Mouse (Mus musculus): ENCODE measurements around the gene Ubb. TPM values are rescaled to one million over a fixed set of nuclear protein-coding genes. Genes with fewer than 3 reads are reported as not detected.
A peak's percentile ranks its signal among the peaks of the same experiment; 100 is the strongest.

Ubb gene
- polyA plus RNA-seq, 1 experiment from 2014 or later = 2,952 TPM

DNA sequence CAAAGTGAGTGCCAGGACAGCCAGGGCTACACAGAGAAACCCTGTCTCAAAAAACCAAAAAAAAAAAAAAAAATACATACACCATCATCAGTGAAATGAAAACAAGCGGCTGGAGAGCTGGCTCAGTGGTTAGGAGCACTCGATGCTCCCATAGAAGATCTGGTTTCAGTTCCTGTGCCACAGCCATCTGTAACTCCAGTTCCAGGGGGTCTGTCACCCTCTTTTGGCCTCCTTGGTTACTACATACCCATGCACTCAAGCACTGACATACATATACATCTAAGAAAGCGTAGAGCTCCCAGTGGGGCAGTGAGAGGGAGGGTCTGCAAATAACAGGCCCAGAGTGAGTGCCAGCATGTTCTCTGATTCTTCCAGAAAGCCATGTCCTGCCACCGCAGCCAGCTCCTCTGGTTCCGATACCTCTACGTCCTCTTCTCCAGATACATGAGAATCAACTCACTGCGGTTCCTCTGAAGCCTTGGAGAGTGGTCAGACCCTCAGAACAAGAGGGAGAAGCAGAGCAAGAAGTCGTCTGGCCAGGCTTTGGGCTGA lies 38.4 kb upstream of the Ubb start:
- Histone ChIP-seq H3K9ac (no peak overlapping the region), H3K4me2 (no peak overlapping the region), H3K27me3 (ENCODE audit: insufficient read depth, low read length) (no peaks in the 10 kb centered on the region), H3K36me3 (ENCODE audit: insufficient read depth) (no peaks in the 10 kb centered on the region), H3K4me1 (ENCODE audit: insufficient read depth) (no peaks in the 10 kb centered on the region), H3K9me3 (ENCODE audit: low read depth, low read length) (no peaks in the 10 kb centered on the region), H3K27ac (ENCODE audit: low read depth) (no peak overlapping the region), H3K4me3 (ENCODE audit: low read depth, low read length) (no peak overlapping the region)
- DNase-seq (no peak), ATAC-seq (ENCODE audit: insufficient read depth) (no peak)
- no peak for TF ChIP-seq CTCF (IDR thresholded peaks at IDR 0.05; ENCODE audit: low read depth)
- 80% methylated on average over 8 of the region's 8 CpGs for WGBS

DNA sequence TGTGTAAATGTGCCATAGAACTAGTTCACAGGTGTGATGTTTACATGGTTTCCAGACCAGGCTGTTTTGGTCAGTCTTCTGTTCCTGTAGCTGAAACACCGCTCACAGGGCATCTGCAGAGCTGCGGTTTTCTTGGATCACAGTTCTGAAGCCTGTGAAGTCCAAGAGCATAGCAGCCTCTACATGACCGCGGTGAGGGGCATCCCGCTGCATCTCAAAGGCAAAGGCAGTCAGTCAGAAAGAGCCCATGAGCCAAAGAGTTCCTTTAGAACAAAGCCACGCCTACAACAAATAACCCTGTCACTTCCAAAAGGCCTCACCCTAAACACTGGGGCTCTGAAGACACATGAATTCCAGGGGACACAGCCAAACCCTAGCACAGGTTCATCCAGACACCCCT lies 37.7 kb upstream of the Ubb start:
- no peak for TF ChIP-seq CTCF (IDR thresholded peaks at IDR 0.05; ENCODE audit: low read depth)
- Histone ChIP-seq H3K4me1 (ENCODE audit: insufficient read depth) (no peaks in the 10 kb centered on the region), H3K9ac (no peak overlapping the region), H3K36me3 (ENCODE audit: insufficient read depth) (no peaks in the 10 kb centered on the region), H3K4me2 (no peak overlapping the region), H3K27me3 (ENCODE audit: insufficient read depth, low read length) (no peaks in the 10 kb centered on the region), H3K4me3 (ENCODE audit: low read depth, low read length) (no peak overlapping the region), H3K9me3 (ENCODE audit: low read depth, low read length) (no peaks in the 10 kb centered on the region), H3K27ac (ENCODE audit: low read depth) (no peak overlapping the region)
- no peak for DNase-seq
- 78% methylated on average over 6 of the region's 6 CpGs for WGBS
- no peak for ATAC-seq (ENCODE audit: insufficient read depth)

DNA sequence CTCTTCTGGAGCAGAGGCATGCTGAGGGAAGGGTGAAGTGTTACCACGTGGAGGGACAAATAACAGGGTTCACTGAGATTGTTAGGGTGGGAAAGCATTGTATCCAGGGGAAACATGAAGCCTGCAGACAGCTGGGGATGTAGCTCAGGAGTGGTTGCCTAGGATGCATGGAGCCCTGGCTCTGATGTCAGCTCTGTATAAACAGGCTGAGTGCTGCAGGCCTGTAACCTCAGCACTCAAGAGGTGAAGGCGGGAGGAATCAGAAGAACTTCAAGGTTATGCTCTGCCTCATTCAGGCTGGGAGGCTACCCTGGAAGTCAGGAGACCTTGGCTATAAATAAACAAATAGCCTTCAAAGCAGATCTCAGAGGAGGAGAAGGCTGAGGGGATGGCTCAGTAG lies 32.0 kb upstream of the Ubb start:
- no peak for TF ChIP-seq CTCF (IDR thresholded peaks at IDR 0.05; ENCODE audit: low read depth)
- no peaks in the 10 kb centered on the region for H3K36me3 ChIP-seq (ENCODE audit: insufficient read depth)
- H3K27me3 ChIP-seq (ENCODE audit: insufficient read depth, low read length) = no peaks in the 10 kb centered on the region
- H3K27ac ChIP-seq (ENCODE audit: low read depth) = no peak overlapping the region
- no peak overlapping the region for H3K9ac ChIP-seq
- WGBS = 17% methylated on average over 2 of the region's 2 CpGs
- no peaks in the 10 kb centered on the region for H3K9me3 ChIP-seq (ENCODE audit: low read depth, low read length)
- H3K4me2 ChIP-seq = no peak overlapping the region
- no peaks in the 10 kb centered on the region for H3K4me1 ChIP-seq (ENCODE audit: insufficient read depth)
- DNase-seq = no peak
- ATAC-seq (ENCODE audit: insufficient read depth) = no peak
- H3K4me3 ChIP-seq (ENCODE audit: low read depth, low read length) = no peak overlapping the region

DNA sequence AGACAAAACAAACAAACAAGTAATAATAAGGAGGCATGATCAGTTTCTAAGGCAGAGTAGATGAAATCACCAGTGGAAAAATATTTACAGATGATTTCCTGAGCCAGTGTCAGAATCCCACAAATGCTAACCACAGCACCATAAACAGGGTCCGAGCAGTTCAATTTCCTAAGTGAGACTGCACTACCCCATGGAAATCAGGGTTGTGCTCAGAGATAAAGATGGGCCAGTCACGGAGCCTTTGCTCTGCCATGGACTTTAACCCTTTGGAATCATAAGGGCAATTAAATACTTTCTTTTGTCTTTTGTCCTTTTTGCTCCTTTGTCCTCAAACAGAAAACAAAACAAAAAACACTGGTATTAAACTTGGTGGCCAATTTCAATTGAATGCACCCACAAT lies 28.7 kb upstream of the Ubb start:
- Histone ChIP-seq H3K27me3 (ENCODE audit: insufficient read depth, low read length) (no peaks in the 10 kb centered on the region), H3K4me3 (ENCODE audit: low read depth, low read length) (no peak overlapping the region), H3K9me3 (ENCODE audit: low read depth, low read length) (no peaks in the 10 kb centered on the region), H3K36me3 (ENCODE audit: insufficient read depth) (no peaks in the 10 kb centered on the region), H3K9ac (no peak overlapping the region), H3K27ac (ENCODE audit: low read depth) (no peak overlapping the region), H3K4me1 (ENCODE audit: insufficient read depth) (no peaks in the 10 kb centered on the region), H3K4me2 (no peak overlapping the region)
- TF ChIP-seq CTCF (IDR thresholded peaks at IDR 0.05; ENCODE audit: low read depth) = no peak
- DNase-seq (no peak), ATAC-seq (ENCODE audit: insufficient read depth) (no peak)
- 45% methylated on average over 2 of the region's 2 CpGs for WGBS

DNA sequence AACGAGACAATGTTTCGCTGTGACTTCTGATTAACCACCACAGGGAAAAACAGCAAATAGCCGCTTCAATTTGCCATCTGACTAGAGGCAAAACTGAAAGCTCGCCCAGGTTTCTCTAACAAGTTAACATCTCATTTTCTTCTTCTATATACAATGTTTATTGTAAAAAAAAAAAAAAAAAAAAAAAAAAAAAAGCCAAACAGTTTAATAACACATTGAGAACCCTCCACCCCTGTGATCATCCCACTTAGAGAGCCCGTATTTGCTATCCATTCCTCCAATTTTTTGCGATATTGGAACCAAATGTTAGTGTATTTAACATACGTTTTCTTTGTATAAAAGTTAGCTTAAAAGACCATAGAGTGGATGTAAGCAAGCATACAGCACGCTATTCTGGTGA lies 13.9 kb upstream of the Ubb start:
- Histone ChIP-seq H3K4me2 (no peak overlapping the region), H3K27ac (ENCODE audit: low read depth) (no peak overlapping the region), H3K27me3 (ENCODE audit: insufficient read depth, low read length) (peaks cover 19% of the 10 kb centered on the region; the same call in 1 of the 2 replicates), H3K4me3 (ENCODE audit: low read depth, low read length) (no peak overlapping the region), H3K9me3 (ENCODE audit: low read depth, low read length) (no peaks in the 10 kb centered on the region), H3K9ac (no peak overlapping the region), H3K36me3 (ENCODE audit: insufficient read depth) (no peaks in the 10 kb centered on the region), H3K4me1 (ENCODE audit: insufficient read depth) (no peaks in the 10 kb centered on the region)
- DNase-seq (no peak), ATAC-seq (ENCODE audit: insufficient read depth) (no peak)
- no peak for TF ChIP-seq CTCF (IDR thresholded peaks at IDR 0.05; ENCODE audit: low read depth)
- WGBS = 82% methylated on average over 8 of the region's 8 CpGs

DNA sequence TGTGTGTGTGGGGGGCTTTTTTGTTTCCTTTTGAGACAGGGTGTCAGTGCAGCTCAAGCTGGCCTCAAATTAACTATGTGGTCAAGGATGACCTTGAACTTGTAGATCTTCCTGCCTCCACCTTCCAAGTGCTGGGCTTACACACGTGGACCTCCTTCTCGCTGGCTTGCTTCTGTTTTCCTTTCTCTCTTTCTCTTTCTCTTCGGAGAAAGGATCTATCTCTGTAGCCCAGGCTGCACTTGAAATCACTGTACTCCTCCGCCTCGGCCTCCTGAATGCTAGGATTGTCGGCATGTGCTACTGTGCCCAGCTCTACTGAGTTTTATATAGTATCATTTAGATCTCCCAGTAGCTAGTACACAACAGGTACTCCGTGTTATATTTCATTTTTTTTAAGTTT lies 13.4 kb upstream of the Ubb start:
- peak overlapping the region; percentile 43 for H3K4me2 ChIP-seq

DNA sequence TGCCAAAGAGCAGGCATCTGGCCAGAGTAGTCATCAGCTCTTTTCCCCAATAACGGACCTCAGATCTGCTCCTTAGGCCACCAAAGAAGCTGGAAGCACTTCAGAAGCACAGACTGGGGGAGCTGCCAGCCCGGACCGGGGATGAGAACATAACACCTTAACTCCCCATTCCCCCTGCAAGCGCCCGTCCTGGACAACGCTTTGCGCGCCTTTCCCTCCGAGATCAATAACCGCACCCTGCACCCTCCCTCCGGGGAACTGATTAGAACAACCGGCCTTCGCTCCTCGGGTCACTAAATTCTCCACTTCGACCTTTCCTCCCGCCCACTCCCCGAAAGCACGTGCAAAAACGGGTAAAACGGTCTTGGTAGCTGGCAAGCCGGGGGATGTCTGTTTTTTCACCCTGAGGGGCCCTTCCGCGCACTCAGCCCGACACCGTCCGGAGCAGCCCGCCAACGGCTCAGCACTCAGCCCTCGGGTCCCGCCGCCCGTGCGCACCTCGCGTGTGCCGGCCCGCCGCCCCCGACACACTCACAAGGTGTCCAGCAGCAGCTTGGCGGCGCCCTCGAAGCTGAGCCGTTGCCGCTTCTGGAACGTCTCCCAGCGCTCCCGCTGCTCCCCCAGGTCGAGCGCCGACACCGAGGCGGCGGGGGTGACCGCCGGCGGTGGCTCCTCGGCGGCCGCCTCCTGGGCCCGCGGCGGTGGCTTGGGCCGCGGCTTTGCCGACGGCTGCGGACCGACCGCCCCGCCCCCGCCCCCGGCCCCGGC lies 12.5 kb upstream of the Ubb start:
- 0 out of 2 replicates have a peak overlapping the region, but pooled peaks have one; percentile 8 for H3K27ac ChIP-seq (ENCODE audit: low read depth)

More for the DNA sequence above, 13.4 kb upstream of the Ubb start:
- Histone ChIP-seq H3K4me3 (ENCODE audit: low read depth, low read length) (no peak overlapping the region), H3K27me3 (ENCODE audit: insufficient read depth, low read length) (peaks cover 19% of the 10 kb centered on the region; the same call in 1 of the 2 replicates), H3K27ac (ENCODE audit: low read depth) (no peak overlapping the region), H3K36me3 (ENCODE audit: insufficient read depth) (no peaks in the 10 kb centered on the region), H3K4me1 (ENCODE audit: insufficient read depth) (no peaks in the 10 kb centered on the region), H3K9ac (no peak overlapping the region), H3K9me3 (ENCODE audit: low read depth, low read length) (no peaks in the 10 kb centered on the region)
- no peak for DNase-seq
- no peak for TF ChIP-seq CTCF (IDR thresholded peaks at IDR 0.05; ENCODE audit: low read depth)
- 42% methylated on average over 7 of the region's 7 CpGs for WGBS
- ATAC-seq (ENCODE audit: insufficient read depth) = no peak

More for the DNA sequence above, 12.5 kb upstream of the Ubb start:
- peak overlapping the region; percentile 85 for H3K9ac ChIP-seq
- ATAC-seq (ENCODE audit: insufficient read depth) = peak; percentile 83
- no peak for TF ChIP-seq CTCF (IDR thresholded peaks at IDR 0.05; ENCODE audit: low read depth)
- no peaks in the 10 kb centered on the region for H3K36me3 ChIP-seq (ENCODE audit: insufficient read depth)
- DNase-seq = peak; percentile 63
- peaks cover 19% of the 10 kb centered on the region; the same call in 1 of the 2 replicates for H3K27me3 ChIP-seq (ENCODE audit: insufficient read depth, low read length)
- under 1% methylated on average over 58 of the region's 73 CpGs for WGBS
- no peaks in the 10 kb centered on the region for H3K9me3 ChIP-seq (ENCODE audit: low read depth, low read length)
- no peaks in the 10 kb centered on the region for H3K4me1 ChIP-seq (ENCODE audit: insufficient read depth)
- peak overlapping the region; percentile 74 for H3K4me3 ChIP-seq (ENCODE audit: low read depth, low read length)
- H3K4me2 ChIP-seq = peak overlapping the region; percentile 96
